Mouse (Mus musculus) limb, embryonic 15.5 days (tissue): ENCODE data around the gene Cdc5l. TPM values are rescaled to one million over a fixed set of nuclear protein-coding genes. Genes with fewer than 3 reads are reported as not detected.
A peak's percentile ranks its signal among the peaks of the same experiment; 100 is the strongest.

ENCODE experiments used
- ATAC-seq: fragments of 200-750 bp; cut with Nextera tagmentation; 2 replicates; pipeline ENCODE4 v1.8.0; 2017; ENCODE audit warnings: low read depth, moderate TSS enrichment; ENCODE audit not compliant: insufficient number of reproducible peaks, low FRiP score, low TSS enrichment
- H3K27ac ChIP-seq: fragments of 300-500 bp; sonication (generic); 2 replicates; pipeline ENCODE4 v1.5.1; 2015; ENCODE audit warnings: moderate library complexity, mild to moderate bottlenecking, inconsistent platforms
- H3K27me3 ChIP-seq: fragments of 300-500 bp; sonication (generic); 2 replicates; pipeline ENCODE4 v1.6.1; 2015; ENCODE audit warnings: inconsistent platforms
- H3K36me3 ChIP-seq: fragments of 300-500 bp; sonication (generic); 2 replicates; pipeline ENCODE4 v1.6.1; 2015; ENCODE audit warnings: inconsistent platforms
- H3K4me1 ChIP-seq: fragments of 300-500 bp; sonication (generic); 2 replicates; pipeline ENCODE4 v1.6.1; 2015; ENCODE audit warnings: inconsistent platforms
- H3K4me2 ChIP-seq: fragments of 300-500 bp; sonication (generic); 2 replicates; pipeline ENCODE4 v1.6.1; 2015; ENCODE audit warnings: mild to moderate bottlenecking, inconsistent platforms
- H3K4me3 ChIP-seq: fragments of 300-500 bp; sonication (generic); 2 replicates; pipeline ENCODE4 v1.5.1; 2015; ENCODE audit warnings: mild to moderate bottlenecking, inconsistent platforms
- H3K9ac ChIP-seq: fragments of 300-500 bp; sonication (generic); 2 replicates; pipeline ENCODE4 v1.6.1; 2015; ENCODE audit warnings: inconsistent platforms
- H3K9me3 ChIP-seq: fragments of 300-500 bp; sonication (generic); 2 replicates; pipeline ENCODE4 v1.6.1; 2016; ENCODE audit warnings: inconsistent platforms
- WGBS: fragments of 180-500 bp; shearing (Covaris S2); methylation state at CpG from one replicate; pipeline ENCODE4 v1.1.7; 2015; 5-methylcytosine and 5-hydroxymethylcytosine counted together
- polyA plus RNA-seq: library from polyadenylated mRNA; unstranded; fragments of >200 nt; fragmentation: Nextera tagmentation; extraction: Ambion mirVana; gene quantifications from 2 replicates; pipeline ENCODE4 v1.2.1, GENCODE M21; 2015

Gene Cdc5l
- polyA plus RNA-seq = 61.1 and 61.7 TPM in 2 replicates

GRCm38 (mm10) chr17:45433419-45434261 is at the start of gene Cdc5l:
Gene Cdc5l (minus strand): TSS chr17:45433737.
- peak within 1 kb of the TSS; percentile 80 for H3K9ac ChIP-seq
- no peaks in the 10 kb centered on the region for H3K9me3 ChIP-seq
- peak; percentile 93 for ATAC-seq
- peak within 1 kb of the TSS; percentile 78 for H3K4me3 ChIP-seq
- H3K36me3 ChIP-seq = peaks cover 6% of the 10 kb centered on the region; the same call in 1 of the 2 replicates
- no peaks in the 10 kb centered on the region for H3K27me3 ChIP-seq
- H3K27ac ChIP-seq = peak within 1 kb of the TSS; percentile 98
- H3K4me2 ChIP-seq = peak within 1 kb of the TSS; percentile 74
- peaks cover 17% of the 10 kb centered on the region for H3K4me1 ChIP-seq
- WGBS = under 1% methylated on average over 73 of the region's 73 CpGs

- H3K9ac ChIP-seq = no peak overlapping the region
- WGBS = 36% methylated on average over 2 of the region's 2 CpGs
- no peak overlapping the region for H3K27ac ChIP-seq
- no peaks in the 10 kb centered on the region for H3K4me1 ChIP-seq
- peaks cover 14% of the 10 kb centered on the region for H3K27me3 ChIP-seq
- ATAC-seq = no peak
- no peaks in the 10 kb centered on the region for H3K36me3 ChIP-seq
- H3K4me2 ChIP-seq = no peak overlapping the region
- no peak overlapping the region for H3K4me3 ChIP-seq
- no peaks in the 10 kb centered on the region for H3K9me3 ChIP-seq
Measured at GRCm38 (mm10) chr17:45480429-45480828, 46.9 kb upstream of the Cdc5l start.

- Histone ChIP-seq H3K4me2 (no peak overlapping the region), H3K4me3 (no peak overlapping the region), H3K27me3 (peaks cover 14% of the 10 kb centered on the region), H3K9me3 (no peaks in the 10 kb centered on the region), H3K36me3 (no peaks in the 10 kb centered on the region), H3K4me1 (peaks cover 9% of the 10 kb centered on the region), H3K27ac (no peak overlapping the region), H3K9ac (no peak overlapping the region)
- 20% methylated on average over 12 of the region's 12 CpGs for WGBS
- no peak for ATAC-seq
Measured at GRCm38 (mm10) chr17:45478234-45478825, 44.8 kb upstream of the Cdc5l start.

GRCm38 (mm10) chr17:45474669-45475465 is 41.3 kb upstream of the Cdc5l start, which contains the start of gene Spats1:
Gene Spats1 (minus strand): TSS chr17:45475415.
- 6% methylated on average over 30 of the region's 30 CpGs for WGBS

GRCm38 (mm10) chr17:45474146-45474545 is 40.6 kb upstream of the Cdc5l start:
- Histone ChIP-seq H3K4me3 (peak overlapping the region; percentile 42), H3K4me1 (peaks cover 9% of the 10 kb centered on the region), H3K4me2 (peak overlapping the region; percentile 59), H3K27ac (no peak overlapping the region), H3K9ac (no peak overlapping the region), H3K36me3 (no peaks in the 10 kb centered on the region), H3K9me3 (no peaks in the 10 kb centered on the region), H3K27me3 (peaks cover 14% of the 10 kb centered on the region)
- 68% methylated on average over 8 of the region's 8 CpGs for WGBS
- no peak for ATAC-seq

More at GRCm38 (mm10) chr17:45474669-45475465, 41.3 kb upstream of the Cdc5l start, which contains the start of gene Spats1:
- H3K4me3 ChIP-seq = peak within 1 kb of the TSS; percentile 42
- peaks cover 9% of the 10 kb centered on the region for H3K4me1 ChIP-seq
- no peak within 1 kb of the TSS for H3K9ac ChIP-seq
- H3K27ac ChIP-seq = no peak within 1 kb of the TSS
- peak within 1 kb of the TSS; percentile 59 for H3K4me2 ChIP-seq
- ATAC-seq = no peak; the same call in 1 of the 2 replicates
- no peaks in the 10 kb centered on the region for H3K9me3 ChIP-seq
- peaks cover 14% of the 10 kb centered on the region for H3K27me3 ChIP-seq
- no peaks in the 10 kb centered on the region for H3K36me3 ChIP-seq

- Histone ChIP-seq H3K27me3 (peaks cover 14% of the 10 kb centered on the region), H3K9me3 (no peaks in the 10 kb centered on the region), H3K9ac (no peak overlapping the region), H3K36me3 (no peaks in the 10 kb centered on the region), H3K4me2 (no peak overlapping the region), H3K27ac (no peak overlapping the region), H3K4me1 (peaks cover 9% of the 10 kb centered on the region), H3K4me3 (no peak overlapping the region)
- 76% methylated on average over 6 of the region's 6 CpGs for WGBS
- no peak for ATAC-seq
Measured at GRCm38 (mm10) chr17:45473667-45474066, 40.1 kb upstream of the Cdc5l start.

- H3K4me1 ChIP-seq = peaks cover 9% of the 10 kb centered on the region
- H3K9me3 ChIP-seq = no peaks in the 10 kb centered on the region
- H3K27ac ChIP-seq = no peak overlapping the region
- no peak for ATAC-seq
- WGBS = 80% methylated on average over 7 of the region's 7 CpGs
- H3K27me3 ChIP-seq = no peaks in the 10 kb centered on the region
- no peak overlapping the region for H3K4me2 ChIP-seq
- no peak overlapping the region for H3K9ac ChIP-seq
- H3K36me3 ChIP-seq = no peaks in the 10 kb centered on the region
- H3K4me3 ChIP-seq = no peak overlapping the region
Measured at GRCm38 (mm10) chr17:45470726-45471125, 37.2 kb upstream of the Cdc5l start.

GRCm38 (mm10) chr17:45468302-45468701 is 34.8 kb upstream of the Cdc5l start:
- H3K27me3 ChIP-seq = no peaks in the 10 kb centered on the region
- no peak overlapping the region for H3K9ac ChIP-seq
- no peak overlapping the region for H3K4me2 ChIP-seq
- H3K4me1 ChIP-seq = no peaks in the 10 kb centered on the region
- no peak for ATAC-seq
- H3K4me3 ChIP-seq = no peak overlapping the region
- no peaks in the 10 kb centered on the region for H3K36me3 ChIP-seq
- H3K9me3 ChIP-seq = no peaks in the 10 kb centered on the region
- 80% methylated on average over 5 of the region's 5 CpGs for WGBS
- H3K27ac ChIP-seq = no peak overlapping the region

GRCm38 (mm10) chr17:45466701-45467100 is 33.2 kb upstream of the Cdc5l start:
- Histone ChIP-seq H3K36me3 (no peaks in the 10 kb centered on the region), H3K4me2 (no peak overlapping the region), H3K27me3 (no peaks in the 10 kb centered on the region), H3K9me3 (no peaks in the 10 kb centered on the region), H3K9ac (no peak overlapping the region), H3K4me1 (no peaks in the 10 kb centered on the region), H3K27ac (no peak overlapping the region), H3K4me3 (no peak overlapping the region)
- WGBS = 58% methylated on average over 2 of the region's 2 CpGs
- ATAC-seq = no peak

GRCm38 (mm10) chr17:45464255-45464654 is 30.7 kb upstream of the Cdc5l start:
- H3K4me2 ChIP-seq = no peak overlapping the region
- no peak overlapping the region for H3K4me3 ChIP-seq
- no peaks in the 10 kb centered on the region for H3K9me3 ChIP-seq
- no peak for ATAC-seq
- no peak overlapping the region for H3K27ac ChIP-seq
- H3K27me3 ChIP-seq = no peaks in the 10 kb centered on the region
- no peak overlapping the region for H3K9ac ChIP-seq
- 82% methylated on average over 9 of the region's 9 CpGs for WGBS
- no peaks in the 10 kb centered on the region for H3K4me1 ChIP-seq
- H3K36me3 ChIP-seq = no peaks in the 10 kb centered on the region

GRCm38 (mm10) chr17:45462506-45462905 is 29.0 kb upstream of the Cdc5l start:
- no peak overlapping the region for H3K27ac ChIP-seq
- H3K9ac ChIP-seq = no peak overlapping the region
- H3K27me3 ChIP-seq = no peaks in the 10 kb centered on the region
- H3K4me1 ChIP-seq = no peaks in the 10 kb centered on the region
- no peak overlapping the region for H3K4me2 ChIP-seq
- WGBS = 91% methylated on average over 4 of the region's 4 CpGs
- no peaks in the 10 kb centered on the region for H3K36me3 ChIP-seq
- no peak for ATAC-seq
- H3K4me3 ChIP-seq = no peak overlapping the region
- H3K9me3 ChIP-seq = no peaks in the 10 kb centered on the region
